In the genomic region with DNA sequence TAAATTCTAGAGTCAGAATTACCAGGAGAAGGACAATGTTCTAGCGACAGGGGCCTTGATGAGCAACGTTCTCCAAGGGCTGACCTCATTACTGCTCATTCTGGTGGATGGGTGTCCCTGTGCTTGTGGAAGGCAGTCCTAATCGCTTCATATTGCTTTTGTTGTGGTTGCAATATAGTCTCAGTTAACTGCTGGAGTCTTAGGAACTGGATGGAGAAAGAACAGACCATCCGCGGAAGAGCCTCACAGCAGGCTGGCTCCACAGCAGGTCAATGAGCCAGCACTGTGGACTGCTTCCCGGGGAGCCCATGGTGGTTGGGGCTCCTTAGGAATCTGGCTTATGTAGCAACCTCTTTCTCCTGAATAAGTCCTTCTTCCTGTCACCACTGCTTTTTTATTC, we compare ENCODE assay signal across 25 mouse cellular contexts.
"Had no signal": no experiment of that assay in that cellular context is flagged by ENCODE, and none has a peak within 500 bp of the region (broad histone marks: within the 10 kb centered on the region; RNA-seq: fewer than 3 reads in every experiment).

No protein-coding gene starts in this region.

- H3K27ac ChIP-seq: kidney, embryonic 15.5 days; limb, embryonic 10.5 days; limb, embryonic 13.5 days; liver, embryonic 12.5 days; liver, embryonic 15.5 days; midbrain, embryonic 10.5 days; neural tube, embryonic 12.5 days; neural tube, embryonic 15.5 days; stomach, postnatal 0 days had no signal

- DNase-seq: kidney, adult 11 months; kidney, adult 8-10 months; kidney, postnatal 10 days; kidney, postnatal 36 days; layer of hippocampus, adult 9-11 months; liver; lung, adult 18-20 months; lung, postnatal 10 days; midbrain, embryonic 14.5 days; right cerebral cortex, adult 18-20 months; right cerebral cortex, postnatal 14 days; right cerebral cortex, postnatal 4 days; thymus, adult 2 months; thymus, postnatal 14 days; thymus, postnatal 4 days had no signal

- H3K27me3 ChIP-seq: kidney, embryonic 15.5 days; limb, embryonic 13.5 days; liver, embryonic 12.5 days; liver, embryonic 15.5 days; megakaryocyte, embryonic 14.5 days; neural tube, embryonic 12.5 days; neural tube, embryonic 15.5 days had no signal

- H3K9me3 ChIP-seq: kidney, embryonic 15.5 days; limb, embryonic 10.5 days; limb, embryonic 13.5 days; liver, embryonic 12.5 days; liver, embryonic 15.5 days; midbrain, embryonic 10.5 days; neural tube, embryonic 12.5 days; neural tube, embryonic 15.5 days had no signal

- H3K4me3 ChIP-seq: kidney, embryonic 15.5 days; limb, embryonic 10.5 days; limb, embryonic 13.5 days; liver, embryonic 12.5 days; liver, embryonic 15.5 days; megakaryocyte, embryonic 14.5 days; midbrain, embryonic 10.5 days; neural tube, embryonic 12.5 days; neural tube, embryonic 15.5 days had no signal

- H3K9ac ChIP-seq: kidney, embryonic 15.5 days; limb, embryonic 13.5 days; liver, embryonic 12.5 days; liver, embryonic 15.5 days; neural tube, embryonic 12.5 days; neural tube, embryonic 15.5 days had no signal

- ATAC-seq: liver, embryonic 12.5 days had no signal

- H3K4me1 ChIP-seq: kidney, embryonic 15.5 days; limb, embryonic 13.5 days; liver, embryonic 12.5 days; liver, embryonic 15.5 days; megakaryocyte, embryonic 14.5 days; midbrain, embryonic 10.5 days; neural tube, embryonic 12.5 days; neural tube, embryonic 15.5 days had no signal

- H3K4me2 ChIP-seq: kidney, embryonic 15.5 days; limb, embryonic 13.5 days; liver, embryonic 12.5 days; liver, embryonic 15.5 days; neural tube, embryonic 12.5 days; neural tube, embryonic 15.5 days had no signal

- H3K36me3 ChIP-seq: kidney, embryonic 15.5 days; limb, embryonic 10.5 days; limb, embryonic 13.5 days; liver, embryonic 12.5 days; liver, embryonic 15.5 days; midbrain, embryonic 10.5 days; neural tube, embryonic 12.5 days; neural tube, embryonic 15.5 days had no signal
